9 mouse cellular contexts compared by ENCODE assay signal in the genomic region with DNA sequence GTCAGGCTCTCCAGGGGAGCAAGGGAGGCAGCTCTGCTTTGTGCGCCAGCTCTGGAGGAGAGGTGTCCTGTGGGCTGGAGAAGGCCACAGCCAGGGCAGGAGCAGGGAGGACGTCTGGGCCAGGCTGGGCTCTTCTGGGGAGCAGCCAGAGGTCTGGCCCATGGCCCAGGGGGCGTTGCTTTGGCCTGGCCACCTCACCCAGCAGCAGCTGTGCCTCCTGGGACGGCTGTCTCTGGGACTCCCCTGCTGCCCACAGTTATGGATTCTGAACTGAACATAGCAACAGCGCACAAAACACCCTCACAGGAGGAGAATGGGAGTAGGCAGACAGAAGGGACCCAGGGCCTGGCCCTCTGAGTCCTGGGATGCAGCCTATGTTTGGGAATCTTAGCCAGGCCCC.
DNase-seq lines count a peak whose midpoint lies in the region; ATAC-seq and TF ChIP-seq lines count a peak whose summit lies in the region.
"Had no signal": no experiment of that assay in that cellular context is flagged by ENCODE, and none has a peak within 500 bp of the region (broad histone marks: within the 10 kb centered on the region; RNA-seq: fewer than 3 reads in every experiment).

No protein-coding gene starts in this region.

- ATAC-seq in kidney, embryonic 14.5 days (ENCODE audit: low FRiP score, low TSS enrichment) = no peak
- no peak for ATAC-seq in midbrain, postnatal 0 days (ENCODE audit: low FRiP score)

- H3K4me3 ChIP-seq in kidney, embryonic 14.5 days (ENCODE audit: low read length) = no peak overlapping the region
- H3K4me3 ChIP-seq in midbrain, postnatal 0 days (ENCODE audit: low read depth, low read length) = no peak overlapping the region
- H3K4me3 ChIP-seq: midbrain, embryonic 12.5 days had no signal

- H3K9ac ChIP-seq in kidney, embryonic 14.5 days (ENCODE audit: low read depth, low read length) = 0 out of 2 replicates have a peak overlapping the region, but pooled peaks have one; percentile 18
- H3K9ac ChIP-seq in midbrain, postnatal 0 days (replicated peaks; ENCODE audit: low read length, poor library complexity, severe bottlenecking) = no peak overlapping the region
- H3K9ac ChIP-seq: midbrain, embryonic 12.5 days had no signal

- DNase-seq in layer of hippocampus, adult 11-12 months (ENCODE audit: low spot score) = peak; percentile 11
- no peak for DNase-seq in layer of hippocampus, adult 9-10 months (ENCODE audit: low spot score)
- peak; percentile 70 for DNase-seq in adrenal gland, postnatal 25 days
- DNase-seq in gastrocnemius, postnatal 25 days = peak; percentile 89
- DNase-seq in midbrain, postnatal 0 days (ENCODE audit: low spot score) = peak; percentile 41
- no peak for DNase-seq in thymus, postnatal 14 days
- DNase-seq in spleen, postnatal 36 days (ENCODE audit: low spot score in 2 of 2) = no peak

- no peaks in the 10 kb centered on the region for H3K27me3 ChIP-seq in kidney, embryonic 14.5 days (ENCODE audit: control insufficient read depth, insufficient read depth, low read length)
- H3K27me3 ChIP-seq in midbrain, postnatal 0 days (ENCODE audit: insufficient read depth, low read length) = no peaks in the 10 kb centered on the region

- H3K4me2 ChIP-seq in kidney, embryonic 14.5 days (replicated peaks; ENCODE audit: low read depth, low read length) = no peak overlapping the region
- no peak overlapping the region for H3K4me2 ChIP-seq in midbrain, postnatal 0 days (ENCODE audit: low read depth, low read length, poor library complexity, severe bottlenecking)
- H3K4me2 ChIP-seq: midbrain, embryonic 12.5 days had no signal

- H3K4me1 ChIP-seq in kidney, embryonic 14.5 days (ENCODE audit: control insufficient read depth, insufficient read depth, low read length) = peaks cover 21% of the 10 kb centered on the region
- H3K4me1 ChIP-seq in midbrain, postnatal 0 days (ENCODE audit: insufficient read depth, low read length) = no peaks in the 10 kb centered on the region
- H3K4me1 ChIP-seq: midbrain, embryonic 12.5 days had no signal

- 55% methylated on average over 5 of the region's 5 CpGs for WGBS in kidney, embryonic 14.5 days
- 47% methylated on average over 5 of the region's 5 CpGs for WGBS in midbrain, postnatal 0 days

- no peaks in the 10 kb centered on the region for H3K36me3 ChIP-seq in kidney, embryonic 14.5 days (ENCODE audit: control insufficient read depth, insufficient read depth, low read length)
- no peaks in the 10 kb centered on the region for H3K36me3 ChIP-seq in midbrain, postnatal 0 days (ENCODE audit: insufficient read depth, low read length)
- H3K36me3 ChIP-seq: midbrain, embryonic 12.5 days had no signal

- no peak overlapping the region for H3K27ac ChIP-seq in kidney, embryonic 14.5 days (ENCODE audit: low read depth, low read length)
- H3K27ac ChIP-seq in midbrain, postnatal 0 days (ENCODE audit: low read depth, low read length) = no peak overlapping the region
- H3K27ac ChIP-seq: midbrain, embryonic 12.5 days had no signal

- TF ChIP-seq CTCF in midbrain, postnatal 0 days (IDR thresholded peaks at IDR 0.05) = no peak

- H3K9me3 ChIP-seq in kidney, embryonic 14.5 days (ENCODE audit: control insufficient read depth, low read length) = 0 out of 2 replicates have a peak, but pooled peaks cover 2% of the 10 kb centered on the region
- H3K9me3 ChIP-seq in midbrain, postnatal 0 days (ENCODE audit: low read length) = no peaks in the 10 kb centered on the region
- H3K9me3 ChIP-seq: midbrain, embryonic 12.5 days had no signal

Comparison
In these comparisons a context has a peak if more than half of its experiments do, and no peak if none do; other contexts are left out.
1. DNase-seq: peak in layer of hippocampus, adult 11-12 months (single experiment), adrenal gland, postnatal 25 days (single experiment), gastrocnemius, postnatal 25 days (single experiment) and midbrain, postnatal 0 days (single experiment); none in layer of hippocampus, adult 9-10 months (single experiment), thymus, postnatal 14 days (single experiment) and spleen, postnatal 36 days (0 of 2).